Mouse (Mus musculus) liver (tissue): ENCODE results near the gene Ckap2l.
A peak's percentile ranks its signal among the peaks of the same experiment; 100 is the strongest.

ENCODE experiments used
- DNase-seq: peaks from one replicate; pipeline ENCODE4 v3.0.0-alpha.2; 2020; ENCODE audit warnings: mixed read lengths

The Ckap2l gene

GRCm38 (mm10) chr2:129233218-129233617 is 63.8 kb downstream of the Ckap2l start:
- DNase-seq, result peak; percentile 63

GRCm38 (mm10) chr2:129232484-129232883 is 64.5 kb downstream of the Ckap2l start:
- DNase-seq, result peak; percentile 80

- DNase-seq, result no peak
Measured at GRCm38 (mm10) chr2:129232023-129232422, 65.0 kb downstream of the Ckap2l start.

- no peak for DNase-seq
Measured at GRCm38 (mm10) chr2:129229316-129229715, 67.7 kb downstream of the Ckap2l start.

GRCm38 (mm10) chr2:129228571-129228970 is 68.4 kb downstream of the Ckap2l start:
- DNase-seq, result no peak

- DNase-seq, result peak; percentile 95
Measured at GRCm38 (mm10) chr2:129227709-129228108, 69.3 kb downstream of the Ckap2l start.

GRCm38 (mm10) chr2:129227011-129227529 is 69.9 kb downstream of the Ckap2l start:
- DNase-seq, result peak; percentile 44

- DNase-seq, result peak; percentile 92
Measured at GRCm38 (mm10) chr2:129226296-129226851, 70.6 kb downstream of the Ckap2l start.

- no peak for DNase-seq
Measured at GRCm38 (mm10) chr2:129225251-129225819, 71.7 kb downstream of the Ckap2l start.

- DNase-seq, result no peak
Measured at GRCm38 (mm10) chr2:129224178-129224577, 72.8 kb downstream of the Ckap2l start.

- no peak for DNase-seq
Measured at GRCm38 (mm10) chr2:129221097-129221632, 75.8 kb downstream of the Ckap2l start.

- DNase-seq, result no peak
Measured at GRCm38 (mm10) chr2:129218537-129219105, 78.4 kb downstream of the Ckap2l start.
